Mouse (Mus musculus): ENCODE results near the gene Raet1e. TPM values are rescaled to one million over a fixed set of nuclear protein-coding genes. Genes with fewer than 3 reads are reported as not detected.
"Not testable (repeated sequence)": the region's sequence is repeated elsewhere in the genome, so short reads cannot be mapped to it uniquely, and the experiment has no call there.

The Raet1e gene
- polyA plus RNA-seq, 1 experiment from 2014 or later: 2.5 TPM

GRCm38 (mm10) chr10:22270879-22271786 lies 112.8 kb downstream of the Raet1e start:
- H3K27me3 ChIP-seq: peaks cover 17% of the 10 kb centered on the region
- H3K36me3 ChIP-seq (ENCODE audit: poor library complexity, severe bottlenecking); H3K9me3 ChIP-seq (replicated peaks); H3K27ac ChIP-seq; H3K4me3 ChIP-seq; H3K4me2 ChIP-seq; H3K9ac ChIP-seq: not testable (repeated sequence)
- peaks cover 15% of the 10 kb centered on the region for H3K4me1 ChIP-seq
- peak; percentile 50 for ATAC-seq
- 19% methylated on average over 8 of the region's 8 CpGs for WGBS

- peak; percentile 75 for ATAC-seq
- not testable (repeated sequence) for H3K27ac ChIP-seq; H3K36me3 ChIP-seq (ENCODE audit: poor library complexity, severe bottlenecking); H3K9ac ChIP-seq; H3K9me3 ChIP-seq (replicated peaks)
- peak overlapping the region; percentile 49 for H3K4me3 ChIP-seq
- H3K4me2 ChIP-seq: peak overlapping the region; percentile 83
- peaks cover 17% of the 10 kb centered on the region for H3K27me3 ChIP-seq
- H3K4me1 ChIP-seq: peaks cover 15% of the 10 kb centered on the region
- 2% methylated on average over 37 of the region's 37 CpGs for WGBS
Measured at GRCm38 (mm10) chr10:22272914-22273683, 114.7 kb downstream of the Raet1e start.

- Histone ChIP-seq H3K36me3 (ENCODE audit: poor library complexity, severe bottlenecking) (no peaks in the 10 kb centered on the region), H3K4me2 (peak overlapping the region; percentile 83), H3K27ac (no peak overlapping the region), H3K9ac (no peak overlapping the region), H3K4me1 (peaks cover 15% of the 10 kb centered on the region), H3K9me3 (replicated peaks) (no peaks in the 10 kb centered on the region), H3K4me3 (peak overlapping the region; percentile 49), H3K27me3 (peaks cover 17% of the 10 kb centered on the region)
- WGBS: under 1% methylated on average over 41 of the region's 41 CpGs
- peak; percentile 52 for ATAC-seq
Measured at GRCm38 (mm10) chr10:22273684-22274305, 115.4 kb downstream of the Raet1e start.

- Histone ChIP-seq H3K4me2 (peak overlapping the region; percentile 83), H3K27ac (no peak overlapping the region), H3K36me3 (ENCODE audit: poor library complexity, severe bottlenecking) (no peaks in the 10 kb centered on the region), H3K4me1 (peaks cover 15% of the 10 kb centered on the region), H3K27me3 (peaks cover 17% of the 10 kb centered on the region), H3K9me3 (replicated peaks) (no peaks in the 10 kb centered on the region), H3K4me3 (peak overlapping the region; percentile 49), H3K9ac (no peak overlapping the region)
- 5% methylated on average over 19 of the region's 19 CpGs for WGBS
- no peak; the same call in 1 of the 2 replicates for ATAC-seq
Measured at GRCm38 (mm10) chr10:22274445-22275057, 116.2 kb downstream of the Raet1e start.

GRCm38 (mm10) chr10:22278468-22278867 lies 120.1 kb downstream of the Raet1e start:
- Histone ChIP-seq H3K4me1 (peaks cover 11% of the 10 kb centered on the region), H3K27me3 (peaks cover 13% of the 10 kb centered on the region)
- H3K9me3 ChIP-seq (replicated peaks); H3K4me2 ChIP-seq; H3K9ac ChIP-seq; H3K36me3 ChIP-seq (ENCODE audit: poor library complexity, severe bottlenecking); H3K27ac ChIP-seq; H3K4me3 ChIP-seq; ATAC-seq: not testable (repeated sequence)
- WGBS: 83% methylated on average over 2 of the region's 2 CpGs

GRCm38 (mm10) chr10:22282816-22283215 lies 124.4 kb downstream of the Raet1e start:
- WGBS: 58% methylated on average over 6 of the region's 6 CpGs
- Histone ChIP-seq H3K36me3 (ENCODE audit: poor library complexity, severe bottlenecking) (no peaks in the 10 kb centered on the region), H3K27me3 (no peaks in the 10 kb centered on the region)

GRCm38 (mm10) chr10:22295676-22296075 lies 137.3 kb downstream of the Raet1e start:
- H3K9me3 ChIP-seq (replicated peaks): no peaks in the 10 kb centered on the region
- H3K27ac ChIP-seq: no peak overlapping the region
- H3K9ac ChIP-seq: no peak overlapping the region
- no peak overlapping the region for H3K4me2 ChIP-seq
- H3K27me3 ChIP-seq: no peaks in the 10 kb centered on the region
- no peaks in the 10 kb centered on the region for H3K4me1 ChIP-seq
- 32% methylated on average over 1 of the region's 1 CpGs for WGBS
- no peaks in the 10 kb centered on the region for H3K36me3 ChIP-seq (ENCODE audit: poor library complexity, severe bottlenecking)
- no peak for ATAC-seq
- H3K4me3 ChIP-seq: no peak overlapping the region

More at GRCm38 (mm10) chr10:22282816-22283215, 124.4 kb downstream of the Raet1e start:
- Histone ChIP-seq H3K27ac (no peak overlapping the region), H3K4me3 (no peak overlapping the region), H3K4me1 (no peaks in the 10 kb centered on the region), H3K9ac (no peak overlapping the region), H3K9me3 (replicated peaks) (no peaks in the 10 kb centered on the region), H3K4me2 (no peak overlapping the region)
- no peak for ATAC-seq

GRCm38 (mm10) chr10:22297033-22297762 lies 138.8 kb downstream of the Raet1e start:
- Histone ChIP-seq H3K27ac (no peak overlapping the region), H3K4me2 (no peak overlapping the region), H3K9me3 (replicated peaks) (no peaks in the 10 kb centered on the region), H3K9ac (no peak overlapping the region), H3K36me3 (ENCODE audit: poor library complexity, severe bottlenecking) (no peaks in the 10 kb centered on the region), H3K27me3 (no peaks in the 10 kb centered on the region), H3K4me1 (no peaks in the 10 kb centered on the region), H3K4me3 (no peak overlapping the region)
- no peak for ATAC-seq
- 84% methylated on average over 5 of the region's 5 CpGs for WGBS

GRCm38 (mm10) chr10:22297766-22298461 lies 139.5 kb downstream of the Raet1e start:
- Histone ChIP-seq H3K27me3 (no peaks in the 10 kb centered on the region), H3K9me3 (replicated peaks) (no peaks in the 10 kb centered on the region), H3K9ac (no peak overlapping the region), H3K4me3 (no peak overlapping the region), H3K36me3 (ENCODE audit: poor library complexity, severe bottlenecking) (no peaks in the 10 kb centered on the region), H3K27ac (no peak overlapping the region), H3K4me2 (no peak overlapping the region), H3K4me1 (no peaks in the 10 kb centered on the region)
- WGBS: 77% methylated on average over 8 of the region's 8 CpGs
- no peak for ATAC-seq

GRCm38 (mm10) chr10:22299324-22299723 lies 141.0 kb downstream of the Raet1e start:
- 70% methylated on average over 2 of the region's 2 CpGs for WGBS

GRCm38 (mm10) chr10:22301641-22302040 lies 143.3 kb downstream of the Raet1e start:
- Histone ChIP-seq H3K9me3 (replicated peaks) (no peaks in the 10 kb centered on the region), H3K36me3 (ENCODE audit: poor library complexity, severe bottlenecking) (no peaks in the 10 kb centered on the region), H3K27ac (no peak overlapping the region), H3K4me1 (no peaks in the 10 kb centered on the region), H3K4me2 (no peak overlapping the region), H3K9ac (no peak overlapping the region), H3K4me3 (no peak overlapping the region), H3K27me3 (no peaks in the 10 kb centered on the region)
- WGBS: 89% methylated on average over 1 of the region's 1 CpGs
- no peak for ATAC-seq

More at GRCm38 (mm10) chr10:22299324-22299723, 141.0 kb downstream of the Raet1e start:
- H3K4me1 ChIP-seq: no peaks in the 10 kb centered on the region
- H3K4me3 ChIP-seq: no peak overlapping the region
- H3K9ac ChIP-seq: no peak overlapping the region
- no peaks in the 10 kb centered on the region for H3K27me3 ChIP-seq
- H3K9me3 ChIP-seq (replicated peaks): no peaks in the 10 kb centered on the region
- no peak overlapping the region for H3K4me2 ChIP-seq
- H3K27ac ChIP-seq: no peak overlapping the region
- H3K36me3 ChIP-seq (ENCODE audit: poor library complexity, severe bottlenecking): no peaks in the 10 kb centered on the region
- ATAC-seq: no peak

Measured in forebrain, embryonic 13.5 days (tissue).